Comparison of ENCODE assay signal across 15 mouse cellular contexts in genomic region chr12:4004648-4005047, GRCm38 (mm10). TPM values are rescaled to one million over a fixed set of nuclear protein-coding genes. Genes with fewer than 3 reads are reported as not detected.
DNase-seq lines count a peak whose midpoint lies in the region; ATAC-seq and TF ChIP-seq lines count a peak whose summit lies in the region.
"Had no signal": no experiment of that assay in that cellular context is flagged by ENCODE, and none has a peak within 500 bp of the region (broad histone marks: within the 10 kb centered on the region; RNA-seq: fewer than 3 reads in every experiment).

No protein-coding gene starts in this region.

- H3K4me3 ChIP-seq in heart, adult 2 months = no peak overlapping the region
- no peak overlapping the region for H3K4me3 ChIP-seq in heart, embryonic 12.5 days
- no peak overlapping the region for H3K4me3 ChIP-seq in lung, embryonic 14.5 days (ENCODE audit: low read depth, low read length)
- no peak overlapping the region for H3K4me3 ChIP-seq in liver, embryonic 11.5 days (ENCODE audit: low read depth, low read length)
- H3K4me3 ChIP-seq: limb, embryonic 10.5 days; liver, embryonic 15.5 days; midbrain, embryonic 13.5 days had no signal

- TF ChIP-seq CTCF in heart, adult 2 months (IDR thresholded peaks at IDR 0.05) = no peak
- TF ChIP-seq CTCF in lung, embryonic 14.5 days (IDR thresholded peaks at IDR 0.05; ENCODE audit: low read depth) = no peak

- H3K4me1 ChIP-seq in heart, adult 2 months (ENCODE audit: control insufficient read depth, insufficient read depth, low read length) = peaks cover 21% of the 10 kb centered on the region
- peaks cover 39% of the 10 kb centered on the region for H3K4me1 ChIP-seq in heart, embryonic 12.5 days (replicated peaks)
- peaks cover 10% of the 10 kb centered on the region for H3K4me1 ChIP-seq in lung, embryonic 14.5 days (ENCODE audit: insufficient read depth)
- H3K4me1 ChIP-seq in liver, embryonic 11.5 days (replicated peaks; ENCODE audit: control insufficient read depth, insufficient read depth, low read length) = no peaks in the 10 kb centered on the region
- H3K4me1 ChIP-seq: liver, embryonic 15.5 days had no signal

- TF ChIP-seq EP300 in heart, adult 2 months (IDR thresholded peaks at IDR 0.05; ENCODE audit: insufficient read depth, low read depth, low read length) = peak; percentile 75; the same call in 1 of the 2 replicates

- no peak for ATAC-seq in heart, embryonic 12.5 days (ENCODE audit: insufficient number of reproducible peaks, low FRiP score)
- ATAC-seq in lung, embryonic 14.5 days (ENCODE audit: insufficient read depth) = no peak
- ATAC-seq in liver, embryonic 11.5 days (replicated peaks; ENCODE audit: low FRiP score) = no peak
- ATAC-seq: CD4-positive, CD25-positive, alpha-beta regulatory T cell, adult 4 months; hindbrain, embryonic 16.5 days; midbrain, embryonic 13.5 days had no signal

- intact Hi-C loops in heart, adult 2 months (cut with DNase I) = no loop called here

- H3K36me3 ChIP-seq in heart, adult 2 months (ENCODE audit: control insufficient read depth, insufficient read depth, low read length) = peaks cover 7% of the 10 kb centered on the region; the same call in 1 of the 2 replicates
- peaks cover 9% of the 10 kb centered on the region for H3K36me3 ChIP-seq in heart, embryonic 12.5 days
- H3K36me3 ChIP-seq in lung, embryonic 14.5 days (ENCODE audit: insufficient read depth) = no peaks in the 10 kb centered on the region
- H3K36me3 ChIP-seq in liver, embryonic 11.5 days (ENCODE audit: control insufficient read depth, insufficient read depth, low read length) = no peaks in the 10 kb centered on the region
- H3K36me3 ChIP-seq: limb, embryonic 10.5 days; liver, embryonic 15.5 days had no signal

- TF ChIP-seq POLR2A in heart, adult 2 months (IDR thresholded peaks at IDR 0.05; ENCODE audit: insufficient read depth, low read depth, low read length) = 0 out of 2 replicates have a peak, but pooled peaks have one; percentile 46

- no peak overlapping the region for H3K9ac ChIP-seq in heart, adult 2 months (ENCODE audit: low read depth, low read length)
- no peak overlapping the region for H3K9ac ChIP-seq in heart, embryonic 12.5 days
- no peak overlapping the region for H3K9ac ChIP-seq in lung, embryonic 14.5 days
- no peak overlapping the region for H3K9ac ChIP-seq in liver, embryonic 11.5 days (ENCODE audit: low read depth, low read length)
- H3K9ac ChIP-seq: liver, embryonic 15.5 days; midbrain, embryonic 13.5 days had no signal

- H3K4me2 ChIP-seq in heart, embryonic 12.5 days = no peak overlapping the region
- no peak overlapping the region for H3K4me2 ChIP-seq in lung, embryonic 14.5 days
- no peak overlapping the region for H3K4me2 ChIP-seq in liver, embryonic 11.5 days
- H3K4me2 ChIP-seq: liver, embryonic 15.5 days; midbrain, embryonic 13.5 days had no signal

- no peaks in the 10 kb centered on the region for H3K27me3 ChIP-seq in heart, adult 2 months (ENCODE audit: control insufficient read depth, insufficient read depth, low read length)
- H3K27me3 ChIP-seq in heart, embryonic 12.5 days (replicated peaks) = no peaks in the 10 kb centered on the region
- H3K27me3 ChIP-seq in lung, embryonic 14.5 days (ENCODE audit: insufficient read depth, low read length) = no peaks in the 10 kb centered on the region
- no peaks in the 10 kb centered on the region for H3K27me3 ChIP-seq in liver, embryonic 11.5 days (replicated peaks; ENCODE audit: control insufficient read depth, insufficient read depth, low read length)
- H3K27me3 ChIP-seq: liver, embryonic 15.5 days; midbrain, embryonic 13.5 days had no signal

- 42% methylated on average over 6 of the region's 6 CpGs for WGBS in heart, adult 2 months
- WGBS in heart, embryonic 12.5 days = 37% methylated on average over 6 of the region's 6 CpGs
- WGBS in lung, embryonic 14.5 days = 30% methylated on average over 6 of the region's 6 CpGs
- WGBS in liver, embryonic 11.5 days = 38% methylated on average over 6 of the region's 6 CpGs

- peak in 1 of 2 experiments; percentile 65 for DNase-seq in heart, adult 2 months
- peak; percentile 17 for DNase-seq in lung, embryonic 14.5 days
- no peak for DNase-seq in lung, adult 18-20 months
- DNase-seq in embryo, embryonic 11 days = peak; percentile 46
- peak; percentile 29 for DNase-seq in lung, postnatal 14 days
- no peak for DNase-seq in ovary, postnatal 10 days (ENCODE audit: low spot score)
- DNase-seq in liver, embryonic 11.5 days (ENCODE audit: low spot score) = no peak
- DNase-seq: cerebellum, postnatal 36 days; layer of hippocampus, adult 9-11 months had no signal

- peak overlapping the region; percentile 84 for H3K27ac ChIP-seq in heart, adult 2 months
- no peak overlapping the region for H3K27ac ChIP-seq in heart, embryonic 12.5 days (ENCODE audit: poor library complexity, severe bottlenecking)
- H3K27ac ChIP-seq in lung, embryonic 14.5 days (ENCODE audit: low read depth) = no peak overlapping the region
- H3K27ac ChIP-seq in liver, embryonic 11.5 days (ENCODE audit: low read depth, low read length) = no peak overlapping the region
- H3K27ac ChIP-seq: limb, embryonic 10.5 days; liver, embryonic 15.5 days; midbrain, embryonic 13.5 days had no signal

- H3K79me2 ChIP-seq in heart, adult 2 months (replicated peaks; ENCODE audit: control insufficient read depth, insufficient read depth, low read length) = no peaks in the 10 kb centered on the region

- no peaks in the 10 kb centered on the region for H3K9me3 ChIP-seq in heart, embryonic 12.5 days (replicated peaks)
- no peaks in the 10 kb centered on the region for H3K9me3 ChIP-seq in lung, embryonic 14.5 days (ENCODE audit: low read depth, low read length)
- H3K9me3 ChIP-seq in liver, embryonic 11.5 days (ENCODE audit: control insufficient read depth, low read length) = no peaks in the 10 kb centered on the region
- H3K9me3 ChIP-seq: limb, embryonic 10.5 days; liver, embryonic 15.5 days; midbrain, embryonic 13.5 days had no signal

RNA-seq across cellular contexts. Expression of gene Efr3b, which starts 34.1 kb away (rescaled TPM):
- 1 to 10 TPM; 5.3 to 6.4 TPM for total RNA-seq in heart, adult 2 months (2021)
- polyA plus RNA-seq in heart, adult 2 months (2012; rRNA removed) = 9.9 and 11.1 TPM in 2 replicates
- 13.5 and 13.8 TPM in 2 replicates for polyA plus RNA-seq in heart, embryonic 12.5 days (2016; fragmentation: Nextera tagmentation; extraction: Ambion mirVana)
- polyA plus RNA-seq in lung, embryonic 14.5 days (2014; fragmentation: Nextera tagmentation; extraction: Ambion mirVana) = 4.1 and 4.6 TPM in 2 replicates
- polyA plus RNA-seq in liver, embryonic 11.5 days (2014; fragmentation: Nextera tagmentation; extraction: Ambion mirVana) = 0.73 and 0.88 TPM in 2 replicates

RNA-seq across cellular contexts. Expression of gene Pomc, which starts 49.9 kb away (rescaled TPM):
- total RNA-seq in heart, adult 2 months (2021) = under 1 TPM; 0.36 to 0.50 TPM
- polyA plus RNA-seq in heart, adult 2 months (2012; rRNA removed) = 0.37 TPM in 1 of 2 replicates, not detected in the other
- 2.1 and 2.2 TPM in 2 replicates for polyA plus RNA-seq in heart, embryonic 12.5 days (2016; fragmentation: Nextera tagmentation; extraction: Ambion mirVana)
- polyA plus RNA-seq in lung, embryonic 14.5 days (2014; fragmentation: Nextera tagmentation; extraction: Ambion mirVana) = 1.6 and 2.5 TPM in 2 replicates
- polyA plus RNA-seq in liver, embryonic 11.5 days (2014; fragmentation: Nextera tagmentation; extraction: Ambion mirVana) = 1.4 and 1.7 TPM in 2 replicates

Comparison
In these comparisons a context has a peak if more than half of its experiments do, and no peak if none do; other contexts are left out.
1. DNase-seq: peak in lung, embryonic 14.5 days (single experiment), embryo, embryonic 11 days (single experiment) and lung, postnatal 14 days (single experiment); none in lung, adult 18-20 months (0 of 2), ovary, postnatal 10 days (single experiment) and liver, embryonic 11.5 days (single experiment).